Mouse (Mus musculus) MEL (cell line): ENCODE results near the gene Prpf38b. TPM values are rescaled to one million over a fixed set of nuclear protein-coding genes. Genes with fewer than 3 reads are reported as not detected.
A peak's percentile ranks its signal among the peaks of the same experiment; 100 is the strongest.
"Not testable (repeated sequence)": the region's sequence is repeated elsewhere in the genome, so short reads cannot be mapped to it uniquely, and the experiment has no call there.

Experiments
- DNase-seq: peaks from one replicate; pipeline ENCODE4 v3.0.0; 2011; ENCODE audit warnings: low read depth, low spot score
- H3K27ac ChIP-seq: 2 replicates; pipeline ENCODE4 v1.5.1; 2012; ENCODE audit warnings: low read depth, mild to moderate bottlenecking, control low read depth, low read length, moderate library complexity; ENCODE audit not compliant: control insufficient read depth
- H3K27me3 ChIP-seq, 2 experiments: fragments of 150-350 bp in 1 of 2; sonication (generic) in 1 of 2; 2 replicates each; pipeline ENCODE4 v1.6.1; 2012; ENCODE audit warnings: low read length in 2 of 2, mild to moderate bottlenecking in 2 of 2, improper control_type of control experiment in 1 of 2, moderate library complexity in 1 of 2; ENCODE audit not compliant: insufficient read depth in 2 of 2, control insufficient read depth in 1 of 2
- H3K36me3 ChIP-seq, 2 experiments: 2 replicates each; pipeline ENCODE4 v1.6.1; 2012 to 2014; ENCODE audit warnings: low read length in 2 of 2, improper control_type of control experiment in 1 of 2, inconsistent platforms in 1 of 2, mild to moderate bottlenecking in 1 of 2; ENCODE audit not compliant: insufficient read depth in 2 of 2, control insufficient read depth in 1 of 2
- H3K4me1 ChIP-seq, 2 experiments: fragments of 150-350 bp in 1 of 2; sonication (generic) in 1 of 2; 2 replicates each; pipeline ENCODE4 v1.6.1; 2012; ENCODE audit warnings: low read length in 2 of 2, improper control_type of control experiment in 1 of 2, mild to moderate bottlenecking in 1 of 2; ENCODE audit not compliant: insufficient read depth in 2 of 2, control insufficient read depth in 1 of 2
- H3K4me3 ChIP-seq, 2 experiments: fragments of 150-350 bp in 1 of 2; sonication (generic) in 1 of 2; 2 replicates each; pipeline ENCODE4 v1.5.1; 2012; ENCODE audit warnings: low read depth in 2 of 2, low read length in 2 of 2, mild to moderate bottlenecking in 2 of 2, moderate library complexity in 2 of 2, control low read depth in 1 of 2, improper control_type of control experiment in 1 of 2; ENCODE audit not compliant: control insufficient read depth in 1 of 2, insufficient read depth in 1 of 2
- H3K79me2 ChIP-seq: 2 replicates; pipeline ENCODE4 v1.6.1; 2012; ENCODE audit warnings: mild to moderate bottlenecking, low read length, moderate library complexity; ENCODE audit not compliant: control insufficient read depth, poor library complexity, insufficient read depth
- H3K9ac ChIP-seq: 2 replicates; pipeline ENCODE4 v1.6.1; 2012; ENCODE audit warnings: low read depth, mild to moderate bottlenecking, control low read depth, low read length, moderate library complexity; ENCODE audit not compliant: control insufficient read depth, poor library complexity, severe bottlenecking
- H3K9me3 ChIP-seq: fragments of 150-350 bp; sonication (generic); replicated peaks from 2 replicates; pipeline ENCODE4 v1.6.1; 2012; ENCODE audit warnings: mild to moderate bottlenecking, low read length, improper control_type of control experiment, moderate library complexity; ENCODE audit not compliant: insufficient read depth
- CHD1 ChIP-seq: IDR thresholded peaks from 2 replicates; pipeline ENCODE4 v1.6.1; 2012; ENCODE audit warnings: low read depth, mild to moderate bottlenecking, inconsistent platforms, low read length, improper control_type of control experiment
- CHD2 ChIP-seq: IDR thresholded peaks from 2 replicates; pipeline ENCODE4 v1.6.1; 2011; ENCODE audit warnings: low read length, improper control_type of control experiment
- CTCF ChIP-seq, 3 experiments: IDR thresholded peaks in 2 of 3; conservative IDR thresholded peaks in 1 of 3; 2 replicates each; pipeline ENCODE4 v1.5.1; 2011 to 2012; ENCODE audit warnings: low read length in 3 of 3, low read depth in 2 of 3, mild to moderate bottlenecking in 2 of 3, improper control_type of control experiment in 1 of 3, inconsistent platforms in 1 of 3, mixed read lengths in 1 of 3, moderate library complexity in 1 of 3; ENCODE audit not compliant: control insufficient read depth in 1 of 3, insufficient read depth in 1 of 3, poor library complexity in 1 of 3, severe bottlenecking in 1 of 3
- ELF1 ChIP-seq: IDR thresholded peaks from 2 replicates; pipeline ENCODE4 v1.6.1; 2014; ENCODE audit warnings: low read depth, mild to moderate bottlenecking, inconsistent platforms, low read length, improper control_type of control experiment, moderate library complexity
- EP300 ChIP-seq, 2 experiments: IDR thresholded peaks; 2 replicates each; pipeline ENCODE4 v1.6.1; 2011; ENCODE audit warnings: improper control_type of control experiment in 2 of 2, low read length in 2 of 2, low read depth in 1 of 2, mild to moderate bottlenecking in 1 of 2
- HCFC1 ChIP-seq: IDR thresholded peaks from 2 replicates; pipeline ENCODE4 v1.6.1; 2012; ENCODE audit warnings: low read depth, mild to moderate bottlenecking, inconsistent platforms, low read length, improper control_type of control experiment, moderate library complexity
- MAFK ChIP-seq: IDR thresholded peaks from 2 replicates; pipeline ENCODE4 v1.6.1; 2011; ENCODE audit warnings: low read depth, mild to moderate bottlenecking, low read length, improper control_type of control experiment, borderline replicate concordance
- MAX ChIP-seq: IDR thresholded peaks from 2 replicates; pipeline ENCODE4 v1.6.1; 2011; ENCODE audit warnings: low read length, improper control_type of control experiment
- MAZ ChIP-seq: IDR thresholded peaks from 2 replicates; pipeline ENCODE4 v1.6.1; 2012; ENCODE audit warnings: low read depth, mild to moderate bottlenecking, inconsistent platforms, low read length, improper control_type of control experiment
- MYB ChIP-seq: IDR thresholded peaks from 2 replicates; pipeline ENCODE4 v1.6.1; 2011; ENCODE audit warnings: mild to moderate bottlenecking, low read depth, low read length, improper control_type of control experiment
- NELFE ChIP-seq: IDR thresholded peaks from 2 replicates; pipeline ENCODE4 v1.6.1; 2011; ENCODE audit warnings: low read depth, low read length, improper control_type of control experiment
- POLR2AphosphoS5 ChIP-seq: IDR thresholded peaks from 2 replicates; pipeline ENCODE4 v1.6.1; 2012; ENCODE audit warnings: low read depth, borderline replicate concordance, mild to moderate bottlenecking, inconsistent platforms, low read length, moderate library complexity, mixed read lengths
- RAD21 ChIP-seq: IDR thresholded peaks from 2 replicates; pipeline ENCODE4 v1.6.1; 2011; ENCODE audit warnings: mild to moderate bottlenecking, low read depth, low read length, improper control_type of control experiment
- SMC3 ChIP-seq: IDR thresholded peaks from 2 replicates; pipeline ENCODE4 v1.6.1; 2011; ENCODE audit warnings: low read depth, low read length, improper control_type of control experiment
- TBP ChIP-seq: IDR thresholded peaks from 2 replicates; pipeline ENCODE4 v1.8.0; 2011; ENCODE audit warnings: low read depth, low read length, improper control_type of control experiment
- polyA plus RNA-seq, 2 experiments: library from polyadenylated mRNA; stranded (reverse) in 1 of 2; unstranded in 1 of 2; fragments of >175 nt in 1 of 2; fragments of >200 nt in 1 of 2; gene quantifications; 2 replicates each; pipeline versions ENCODE4 v1.2.1 to v1.2.4; 2012; ENCODE audit warnings: low replicate concordance in 2 of 2, low read depth in 1 of 2; ENCODE audit not compliant: insufficient read length in 2 of 2, insufficient read depth in 1 of 2, missing spikeins in 1 of 2
- total RNA-seq: library from RNA; depleted of rRNA; stranded (reverse); fragments of 300-350 nt; gene quantifications from 2 replicates; pipeline ENCODE4 v1.2.3, GENCODE M21; 2012

The Prpf38b gene
- total and polyA plus RNA-seq, 3 experiments: 43.0 to 138 (median 128) TPM

DNA sequence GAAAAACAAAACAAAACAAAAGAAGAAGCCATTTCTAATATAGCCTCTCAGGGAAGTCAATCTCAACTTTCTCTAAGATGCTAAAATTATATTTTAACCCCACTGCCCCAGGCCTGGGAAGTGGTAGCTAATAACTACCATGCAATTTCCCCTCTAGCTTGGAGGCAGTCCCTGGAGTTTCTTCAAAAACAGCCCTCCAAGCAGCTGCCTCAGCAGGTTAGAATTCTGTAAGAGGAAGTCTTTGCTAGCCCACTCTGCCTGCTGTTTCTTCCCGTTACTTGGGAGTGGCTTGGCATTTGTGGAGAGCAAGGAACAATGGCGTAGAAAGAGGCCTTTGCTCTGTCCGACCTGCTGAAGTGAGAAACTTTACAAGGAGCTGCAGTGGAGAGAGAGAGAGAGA lies 46.4 kb downstream of the Prpf38b start:
- peaks cover 2 to 3% of the 10 kb centered on the region in 2 experiments; a peak in 1 of 4 replicates for H3K27me3 ChIP-seq
- H3K9me3 ChIP-seq: no peaks in the 10 kb centered on the region; the same call in 1 of the 2 replicates
- peaks cover 0 to 5% of the 10 kb centered on the region in 2 experiments; a peak in 2 of 4 replicates for H3K36me3 ChIP-seq
- H3K79me2 ChIP-seq: no peaks in the 10 kb centered on the region
- no peaks in the 10 kb centered on the region for H3K4me1 ChIP-seq
- no peak overlapping the region for H3K4me3 ChIP-seq
- no peak overlapping the region for H3K27ac ChIP-seq
- TF ChIP-seq EP300 (IDR thresholded peaks at IDR 0.05; ENCODE audit: low read depth in 1 of 2, low read length in 2 of 2) (no peak), MAX (no peak), CTCF (IDR thresholded peaks at IDR 0.05 in 2 of 3, conservative IDR thresholded peaks at IDR 0.05 in 1 of 3; ENCODE audit: control insufficient read depth in 1 of 3, insufficient read depth in 1 of 3, low read depth in 2 of 3, low read length in 3 of 3, poor library complexity in 1 of 3, severe bottlenecking in 1 of 3) (no peak), MAFK (no peak), CHD2 (no peak)
- TF ChIP-seq, all 39 proteins: peak for 0
- H3K9ac ChIP-seq: no peak overlapping the region
- DNase-seq: peak; percentile 24

DNA sequence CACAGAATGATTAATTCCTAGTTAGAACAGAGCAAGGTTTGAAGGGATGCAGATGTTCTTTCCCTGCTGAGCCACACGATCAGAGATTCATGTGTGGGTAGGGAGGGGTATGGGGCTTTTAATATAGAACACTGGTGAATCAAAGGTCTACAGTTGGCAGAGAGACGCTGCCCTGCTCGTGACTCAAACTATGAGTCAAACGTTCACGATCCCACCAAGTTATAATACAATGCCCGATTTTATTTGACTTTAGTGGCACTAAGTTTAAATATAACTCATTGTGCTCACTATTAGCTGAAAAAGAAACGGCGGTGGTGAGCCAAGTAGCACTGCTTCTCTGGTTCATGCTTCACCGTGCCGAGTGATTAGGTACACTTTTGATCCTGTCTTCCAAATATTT lies 48.4 kb downstream of the Prpf38b start:
- Histone ChIP-seq H3K9me3 (no peaks in the 10 kb centered on the region; the same call in 1 of the 2 replicates), H3K4me3 (no peak overlapping the region)
- TF ChIP-seq TBP (no peak), SMC3 (no peak), MYB (no peak), RAD21 (no peak), CHD1 (no peak), MAZ (no peak), ELF1 (no peak), POLR2AphosphoS5 (no peak), NELFE (no peak), HCFC1 (no peak)
- TF ChIP-seq, all 39 proteins: peak for 0
- H3K79me2 ChIP-seq: no peaks in the 10 kb centered on the region
- H3K36me3 ChIP-seq: peaks cover 0 to 5% of the 10 kb centered on the region in 2 experiments; a peak in 2 of 4 replicates
- no peak overlapping the region for H3K9ac ChIP-seq
- peaks cover 0 to 2% of the 10 kb centered on the region in 2 experiments; a peak in 2 of 4 replicates for H3K27me3 ChIP-seq
- no peak for DNase-seq
- H3K4me1 ChIP-seq: no peaks in the 10 kb centered on the region
- no peak overlapping the region for H3K27ac ChIP-seq

DNA sequence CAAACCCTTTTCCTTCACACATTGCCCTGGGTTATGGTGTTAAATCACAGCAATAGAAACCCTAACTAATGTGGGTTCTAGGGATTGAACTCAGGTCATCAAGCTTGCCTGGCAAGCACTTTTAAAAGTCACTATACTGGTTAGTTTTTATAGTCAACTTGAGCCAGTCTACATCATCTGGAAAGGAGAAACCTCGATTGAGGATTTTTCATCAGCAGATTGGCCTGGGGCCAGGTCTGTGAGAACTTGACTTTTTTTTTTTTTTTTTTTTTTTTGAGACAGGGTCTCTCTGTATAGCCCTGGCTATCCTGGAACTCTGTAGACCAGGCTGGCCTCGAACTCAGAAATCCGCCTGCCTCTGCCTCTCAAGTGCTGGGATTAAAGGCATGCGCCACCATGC lies 49.2 kb downstream of the Prpf38b start:
- H3K27me3 ChIP-seq, H3K4me1 ChIP-seq, H3K9ac ChIP-seq, H3K36me3 ChIP-seq, H3K79me2 ChIP-seq, H3K27ac ChIP-seq, DNase-seq, H3K4me3 ChIP-seq, H3K9me3 ChIP-seq: not testable (repeated sequence)
